Mouse (Mus musculus): ENCODE results near the gene Tsc1. TPM values are rescaled to one million over a fixed set of nuclear protein-coding genes. Genes with fewer than 3 reads are reported as not detected.

The Tsc1 gene
- polyA plus RNA-seq, 1 experiment from 2014 or later, result 16.7 TPM

DNA sequence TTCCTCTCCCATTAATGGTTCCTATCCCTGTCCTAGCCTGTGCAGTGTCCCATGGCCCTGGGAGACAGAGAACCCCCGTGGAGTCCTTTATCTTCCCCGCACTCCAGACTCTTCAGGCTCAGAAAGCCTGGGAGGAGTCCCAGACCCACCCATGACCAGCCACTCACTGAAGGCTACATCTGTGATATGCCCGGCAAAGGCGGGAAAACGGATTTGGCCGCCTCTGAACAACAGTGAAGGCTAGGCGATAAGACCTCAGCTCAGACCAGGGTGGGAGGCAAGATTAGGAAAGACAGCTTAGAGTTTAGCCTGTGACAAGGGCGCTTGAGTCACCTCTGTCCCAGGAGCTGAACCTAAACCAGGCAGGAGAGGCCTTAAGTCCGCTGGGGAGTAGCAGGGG, 24.2 kb upstream of the Tsc1 start:
- no peak overlapping the region for H3K4me3 ChIP-seq
- H3K27me3 ChIP-seq (replicated peaks), result peaks cover 34% of the 10 kb centered on the region
- H3K4me2 ChIP-seq, result peak overlapping the region; percentile 43
- peak overlapping the region; percentile 51; the same call in 1 of the 2 replicates for H3K9ac ChIP-seq
- H3K36me3 ChIP-seq, result no peaks in the 10 kb centered on the region
- peak; percentile 60 for ATAC-seq (ENCODE audit: insufficient number of reproducible peaks, low FRiP score)
- peaks cover 20% of the 10 kb centered on the region for H3K4me1 ChIP-seq (replicated peaks)
- WGBS, result 24% methylated on average over 9 of the region's 9 CpGs
- H3K9me3 ChIP-seq (replicated peaks), result no peaks in the 10 kb centered on the region
- peak overlapping the region; percentile 53; the same call in 1 of the 2 replicates for H3K27ac ChIP-seq (ENCODE audit: poor library complexity, severe bottlenecking)

DNA sequence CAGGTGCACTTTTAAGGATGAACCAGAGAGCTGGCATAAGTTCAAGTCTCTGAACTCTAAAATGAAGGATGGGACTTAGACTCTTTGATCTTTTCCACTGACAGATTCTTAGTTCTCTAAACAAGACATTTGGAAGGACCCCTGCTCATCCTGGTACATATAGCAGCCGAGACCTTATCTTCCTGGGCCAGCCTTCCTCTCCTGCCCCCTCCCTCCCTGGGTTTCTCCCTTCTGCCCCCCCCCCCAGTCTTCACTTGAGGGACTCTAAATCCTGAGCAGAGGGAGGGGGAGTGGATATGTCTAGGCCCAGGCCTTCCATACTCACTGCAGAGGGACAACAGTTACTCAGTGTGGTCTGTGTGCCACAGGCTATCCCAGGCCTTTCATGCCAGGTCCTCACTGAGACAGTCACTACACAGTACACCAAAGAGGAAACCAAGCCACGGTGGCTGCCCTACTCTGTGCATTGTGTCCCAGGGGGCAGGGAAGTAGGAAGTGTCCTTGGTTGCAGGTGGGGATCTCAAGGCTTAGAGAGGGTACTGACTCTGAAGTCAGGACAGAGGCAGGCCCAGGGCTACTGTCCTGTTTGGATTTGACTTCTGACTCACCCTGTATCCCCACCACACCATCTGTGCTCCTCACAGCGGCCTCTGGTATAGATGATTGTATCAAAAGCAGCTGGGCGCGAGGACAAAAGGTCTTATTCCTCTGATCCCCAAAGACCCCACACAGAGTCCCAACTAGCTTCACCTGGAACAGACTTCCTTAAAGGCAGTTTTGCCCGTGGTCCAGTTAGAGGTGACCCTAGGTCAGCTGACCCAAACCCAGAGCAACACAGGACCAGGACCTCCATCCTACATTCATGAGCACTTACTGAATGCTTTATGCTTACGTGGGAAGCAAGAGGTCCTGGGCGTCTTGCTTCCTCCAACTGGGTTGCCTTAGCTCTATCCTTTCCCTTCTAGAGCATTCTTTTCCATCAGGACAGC, 23.2 kb upstream of the Tsc1 start:
- ATAC-seq (ENCODE audit: insufficient number of reproducible peaks, low FRiP score), result peak; percentile 69
- Histone ChIP-seq H3K9me3 (replicated peaks) (no peaks in the 10 kb centered on the region), H3K9ac (no peak overlapping the region; the same call in 1 of the 2 replicates), H3K4me3 (no peak overlapping the region), H3K4me1 (replicated peaks) (peaks cover 20% of the 10 kb centered on the region), H3K27me3 (replicated peaks) (peaks cover 35% of the 10 kb centered on the region), H3K4me2 (peak overlapping the region; percentile 43), H3K27ac (ENCODE audit: poor library complexity, severe bottlenecking) (peak overlapping the region; percentile 53; the same call in 1 of the 2 replicates), H3K36me3 (no peaks in the 10 kb centered on the region)
- 63% methylated on average over 8 of the region's 8 CpGs for whole genome bisulfite sequencing

DNA sequence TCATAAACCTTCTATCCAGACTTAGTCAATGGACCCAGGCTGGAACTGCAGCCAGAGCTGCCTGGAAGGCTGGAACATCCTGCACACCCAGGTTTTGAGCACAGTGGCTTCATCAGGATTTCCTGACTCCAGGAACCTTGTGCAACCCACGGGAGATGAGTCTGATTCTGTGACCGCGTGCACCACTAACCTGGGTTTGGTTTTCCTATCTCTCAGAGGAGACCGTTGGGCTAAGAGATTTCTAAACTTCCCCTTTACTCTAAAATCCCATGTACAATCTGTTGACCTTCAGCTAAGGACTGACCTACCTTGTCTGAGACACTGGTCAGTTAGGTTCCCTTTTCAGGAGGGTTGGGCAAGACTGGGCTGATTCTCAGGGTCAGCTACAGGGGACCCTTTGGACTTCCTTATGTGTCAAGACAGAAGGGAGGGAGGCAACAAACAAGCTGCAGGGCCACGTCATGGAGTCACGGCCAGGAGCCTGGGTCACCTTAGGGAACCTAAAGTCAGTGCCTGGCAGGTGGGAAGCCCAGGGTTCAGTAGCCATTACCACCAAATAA, 22.2 kb upstream of the Tsc1 start:
- no peaks in the 10 kb centered on the region for H3K9me3 ChIP-seq (replicated peaks)
- no peak for ATAC-seq (ENCODE audit: insufficient number of reproducible peaks, low FRiP score)
- no peaks in the 10 kb centered on the region for H3K36me3 ChIP-seq
- peaks cover 40% of the 10 kb centered on the region for H3K27me3 ChIP-seq (replicated peaks)
- H3K4me1 ChIP-seq (replicated peaks), result peaks cover 20% of the 10 kb centered on the region
- no peak overlapping the region for H3K9ac ChIP-seq
- no peak overlapping the region for H3K4me3 ChIP-seq
- H3K27ac ChIP-seq (ENCODE audit: poor library complexity, severe bottlenecking), result no peak overlapping the region
- peak overlapping the region; percentile 43 for H3K4me2 ChIP-seq
- WGBS, result 71% methylated on average over 6 of the region's 6 CpGs

DNA sequence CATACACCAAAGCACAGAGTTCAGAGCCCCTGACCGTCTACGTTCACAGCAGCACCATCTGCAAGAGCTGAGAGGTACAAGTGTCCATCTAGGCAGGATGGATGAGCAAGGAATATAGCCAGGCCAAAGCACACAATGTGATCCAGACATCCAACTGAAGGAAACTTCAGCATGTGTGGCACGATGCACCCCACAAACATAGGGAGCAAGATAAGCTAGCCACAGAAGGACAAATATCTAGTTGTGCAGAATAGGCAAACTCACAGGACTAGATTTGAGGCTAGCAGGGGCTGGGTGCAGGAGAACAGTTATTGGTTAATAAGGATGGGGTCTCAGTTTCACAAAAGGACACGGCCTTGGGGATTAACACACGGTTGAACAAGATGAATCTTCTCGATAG, 21.7 kb upstream of the Tsc1 start:
- Histone ChIP-seq H3K4me3 (no peak overlapping the region), H3K9ac (no peak overlapping the region), H3K4me1 (replicated peaks) (peaks cover 20% of the 10 kb centered on the region), H3K27me3 (replicated peaks) (peaks cover 38% of the 10 kb centered on the region), H3K9me3 (replicated peaks) (no peaks in the 10 kb centered on the region), H3K36me3 (no peaks in the 10 kb centered on the region), H3K27ac (ENCODE audit: poor library complexity, severe bottlenecking) (no peak overlapping the region), H3K4me2 (peak overlapping the region; percentile 43)
- no peak for ATAC-seq (ENCODE audit: insufficient number of reproducible peaks, low FRiP score)
- WGBS, result 74% methylated on average over 6 of the region's 6 CpGs

DNA sequence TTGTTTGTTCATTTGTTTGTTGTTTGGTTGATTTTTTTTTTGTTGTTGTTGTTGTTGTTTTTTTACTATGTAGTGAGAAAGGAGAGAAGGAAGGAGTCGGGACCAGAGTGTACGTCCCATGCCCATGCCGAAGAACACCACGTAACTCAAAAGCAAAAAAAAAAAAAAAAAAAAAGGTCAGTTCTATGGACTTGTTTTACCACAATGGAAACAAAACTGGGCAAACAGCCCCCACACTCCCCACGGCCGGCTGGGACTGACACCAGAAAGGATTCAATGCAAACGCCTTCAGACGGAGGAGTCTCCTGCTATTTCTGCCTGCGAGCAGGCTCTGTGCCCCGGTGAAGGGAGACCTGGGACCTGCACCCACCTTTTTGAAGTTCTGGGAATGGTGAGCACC, 20.5 kb upstream of the Tsc1 start:
- Histone ChIP-seq H3K9ac (no peak overlapping the region), H3K4me3 (peak overlapping the region; percentile 23), H3K27me3 (replicated peaks) (peaks cover 28% of the 10 kb centered on the region), H3K27ac (ENCODE audit: poor library complexity, severe bottlenecking) (no peak overlapping the region), H3K4me1 (replicated peaks) (peaks cover 20% of the 10 kb centered on the region), H3K36me3 (no peaks in the 10 kb centered on the region), H3K4me2 (peak overlapping the region; percentile 49; the same call in 1 of the 2 replicates), H3K9me3 (replicated peaks) (peaks cover 3% of the 10 kb centered on the region)
- WGBS, result 55% methylated on average over 10 of the region's 10 CpGs
- no peak for ATAC-seq (ENCODE audit: insufficient number of reproducible peaks, low FRiP score)

DNA sequence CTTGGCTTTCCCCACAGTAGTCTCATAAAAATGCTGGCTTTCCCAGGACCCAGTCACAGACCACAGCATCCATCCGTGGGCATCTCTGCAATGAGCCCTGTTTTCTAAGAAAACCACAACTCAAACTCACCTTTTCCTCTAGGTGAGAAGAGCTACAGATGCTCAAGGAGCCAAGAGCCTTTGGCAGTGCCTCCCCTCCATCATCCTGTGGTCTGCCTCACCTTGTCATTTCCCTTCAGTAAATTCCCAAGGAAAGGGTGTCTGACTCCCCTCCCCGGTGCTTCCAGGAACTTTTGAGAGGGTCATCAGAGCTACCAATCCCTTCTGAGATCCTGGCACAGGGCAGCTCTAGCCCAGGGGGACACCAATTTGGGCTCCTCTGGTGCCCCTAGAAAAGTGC, 19.9 kb upstream of the Tsc1 start:
- no peak overlapping the region for H3K27ac ChIP-seq (ENCODE audit: poor library complexity, severe bottlenecking)
- peaks cover 20% of the 10 kb centered on the region for H3K4me1 ChIP-seq (replicated peaks)
- H3K36me3 ChIP-seq, result no peaks in the 10 kb centered on the region
- peak overlapping the region; percentile 49 for H3K4me2 ChIP-seq
- H3K9me3 ChIP-seq (replicated peaks), result peaks cover 3% of the 10 kb centered on the region
- ATAC-seq (ENCODE audit: insufficient number of reproducible peaks, low FRiP score), result no peak
- 0 out of 2 replicates have a peak overlapping the region, but pooled peaks have one; percentile 17 for H3K9ac ChIP-seq
- H3K4me3 ChIP-seq, result peak overlapping the region; percentile 23
- WGBS, result 27% methylated on average over 2 of the region's 2 CpGs
- peaks cover 29% of the 10 kb centered on the region for H3K27me3 ChIP-seq (replicated peaks)

DNA sequence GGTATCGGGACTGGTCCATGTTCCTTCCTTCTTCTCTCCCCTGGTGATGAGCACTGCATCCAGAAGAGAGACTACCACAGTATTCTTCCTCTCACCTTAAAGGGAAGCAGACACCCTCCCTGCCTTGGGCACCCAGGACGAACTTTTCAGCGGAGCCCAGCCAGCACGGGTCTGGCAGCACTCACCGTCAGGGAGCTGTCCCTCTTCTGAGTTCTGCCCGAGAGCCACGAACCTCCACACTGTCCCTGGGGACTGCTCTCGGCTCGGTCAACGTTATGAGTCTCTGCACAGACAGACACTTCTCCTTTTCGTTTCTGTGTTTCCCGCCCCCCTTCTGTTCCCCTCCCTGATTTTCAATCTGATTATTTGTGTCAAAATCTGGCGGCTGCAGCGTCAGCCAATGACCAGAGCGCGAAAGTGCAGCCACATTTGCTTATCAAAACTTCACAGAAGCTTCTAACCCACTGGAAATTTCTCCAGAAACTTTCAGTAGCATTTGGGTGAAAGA, 19.3 kb upstream of the Tsc1 start, which contains the start of gene Gfi1b:
Gene Gfi1b, minus strand, starts transcription at position 319 of the 508 bp plus-strand sequence.
- no peak within 1 kb of the TSS for H3K27ac ChIP-seq (ENCODE audit: poor library complexity, severe bottlenecking)
- no peaks in the 10 kb centered on the region for H3K36me3 ChIP-seq
- H3K4me2 ChIP-seq, result peak within 1 kb of the TSS; percentile 49
- peaks cover 15% of the 10 kb centered on the region for H3K4me1 ChIP-seq (replicated peaks)
- peak within 1 kb of the TSS; percentile 23 for H3K4me3 ChIP-seq
- 0 out of 2 replicates have a peak within 1 kb of the TSS, but pooled peaks have one; percentile 17 for H3K9ac ChIP-seq
- H3K9me3 ChIP-seq (replicated peaks), result peaks cover 3% of the 10 kb centered on the region
- 7% methylated on average over 16 of the region's 16 CpGs for WGBS
- no peak for ATAC-seq (ENCODE audit: insufficient number of reproducible peaks, low FRiP score)
- peaks cover 31% of the 10 kb centered on the region for H3K27me3 ChIP-seq (replicated peaks)

DNA sequence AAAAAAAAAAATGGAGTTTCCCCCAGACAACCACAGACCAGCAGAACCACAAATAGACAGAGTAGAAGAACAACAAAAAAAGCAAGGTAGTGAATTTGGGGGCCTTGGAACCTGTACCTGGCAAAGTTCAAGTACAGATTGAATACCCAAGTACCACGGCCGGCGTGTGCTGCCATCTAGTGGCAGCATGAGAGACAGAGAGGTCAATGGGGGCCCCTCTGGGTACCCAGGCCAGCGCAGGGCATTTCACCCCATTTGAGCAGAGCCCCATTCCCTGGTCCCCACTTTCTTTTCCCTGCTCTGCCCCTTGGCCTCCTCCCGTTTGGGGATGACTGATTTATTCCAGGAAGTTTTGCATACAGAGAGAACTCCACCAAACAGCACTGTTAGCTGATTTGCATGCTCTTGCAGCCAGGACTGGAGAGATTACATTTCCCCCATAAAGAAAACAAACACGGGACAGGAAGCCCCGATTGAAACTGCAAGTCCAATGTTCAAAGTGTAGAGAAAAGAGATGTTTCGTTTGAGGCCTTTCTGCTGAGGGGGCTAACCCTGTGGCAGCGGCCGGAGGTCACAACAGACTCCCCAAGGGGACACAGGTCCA, 18.4 kb upstream of the Tsc1 start:
- Histone ChIP-seq H3K4me2 (no peak overlapping the region), H3K27me3 (replicated peaks) (peaks cover 36% of the 10 kb centered on the region)
- no peak for ATAC-seq (ENCODE audit: insufficient number of reproducible peaks, low FRiP score)

DNA sequence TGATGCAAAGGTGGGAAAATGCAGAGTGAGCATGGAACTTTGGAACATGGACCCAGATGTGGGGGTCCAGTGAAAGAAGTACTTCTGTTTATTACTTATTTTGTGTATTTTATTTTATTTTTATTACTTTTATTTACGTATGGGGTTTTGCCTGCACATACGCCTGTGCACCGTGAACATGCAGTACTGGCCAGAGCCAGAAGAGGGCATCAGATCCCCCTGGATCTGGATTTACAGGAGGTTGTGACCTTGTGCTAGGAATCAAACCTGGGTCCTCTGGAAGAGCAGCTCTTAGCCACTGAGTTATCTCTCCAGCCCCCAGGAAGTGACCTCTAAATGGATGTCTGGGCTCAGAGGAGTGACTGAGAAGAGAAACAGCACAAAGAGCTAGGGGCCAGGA, 16.2 kb upstream of the Tsc1 start:
- H3K27me3 ChIP-seq (replicated peaks), result peaks cover 32% of the 10 kb centered on the region
- no peak for ATAC-seq (ENCODE audit: insufficient number of reproducible peaks, low FRiP score)
- H3K4me3 ChIP-seq, result no peak overlapping the region
- H3K4me1 ChIP-seq (replicated peaks), result no peaks in the 10 kb centered on the region
- H3K9me3 ChIP-seq (replicated peaks), result peaks cover 3% of the 10 kb centered on the region
- no peak overlapping the region for H3K4me2 ChIP-seq
- H3K36me3 ChIP-seq, result no peaks in the 10 kb centered on the region
- WGBS, result 88% methylated on average over 3 of the region's 3 CpGs
- H3K27ac ChIP-seq (ENCODE audit: poor library complexity, severe bottlenecking), result no peak overlapping the region
- no peak overlapping the region for H3K9ac ChIP-seq

More for the DNA sequence above, 18.4 kb upstream of the Tsc1 start:
- H3K4me1 ChIP-seq (replicated peaks), result peaks cover 6% of the 10 kb centered on the region; the same call in 1 of the 2 replicates
- H3K9ac ChIP-seq, result no peak overlapping the region
- H3K36me3 ChIP-seq, result no peaks in the 10 kb centered on the region
- WGBS, result 15% methylated on average over 10 of the region's 10 CpGs
- H3K9me3 ChIP-seq (replicated peaks), result peaks cover 3% of the 10 kb centered on the region
- no peak overlapping the region for H3K27ac ChIP-seq (ENCODE audit: poor library complexity, severe bottlenecking)
- H3K4me3 ChIP-seq, result no peak overlapping the region

DNA sequence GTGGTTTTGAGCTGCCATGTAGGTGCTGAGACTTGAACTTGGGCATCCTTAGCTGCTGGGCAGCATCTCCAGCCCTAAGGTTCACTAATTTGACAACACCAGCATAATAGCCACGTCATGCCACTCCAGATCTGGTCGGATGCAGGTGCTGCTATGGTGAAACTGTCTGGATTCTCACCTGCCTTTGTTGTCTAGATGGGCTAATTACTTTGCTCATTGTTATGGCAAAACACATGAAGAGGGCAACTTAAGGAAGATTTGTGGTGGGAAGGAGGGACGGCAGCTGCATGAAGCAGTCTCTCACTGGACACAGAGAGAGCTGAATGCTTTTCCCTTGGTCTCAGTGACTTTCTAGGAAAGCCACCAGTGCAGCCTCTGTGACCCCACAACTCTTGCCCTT, 15.0 kb upstream of the Tsc1 start:
- H3K9me3 ChIP-seq (replicated peaks), result peaks cover 3% of the 10 kb centered on the region
- H3K27ac ChIP-seq (ENCODE audit: poor library complexity, severe bottlenecking), result no peak overlapping the region
- H3K4me1 ChIP-seq (replicated peaks), result no peaks in the 10 kb centered on the region
- H3K4me2 ChIP-seq, result no peak overlapping the region
- H3K27me3 ChIP-seq (replicated peaks), result peaks cover 31% of the 10 kb centered on the region
- H3K4me3 ChIP-seq, result no peak overlapping the region
- no peaks in the 10 kb centered on the region for H3K36me3 ChIP-seq
- WGBS, result 70% methylated on average over 3 of the region's 3 CpGs
- H3K9ac ChIP-seq, result no peak overlapping the region
- no peak for ATAC-seq (ENCODE audit: insufficient number of reproducible peaks, low FRiP score)

DNA sequence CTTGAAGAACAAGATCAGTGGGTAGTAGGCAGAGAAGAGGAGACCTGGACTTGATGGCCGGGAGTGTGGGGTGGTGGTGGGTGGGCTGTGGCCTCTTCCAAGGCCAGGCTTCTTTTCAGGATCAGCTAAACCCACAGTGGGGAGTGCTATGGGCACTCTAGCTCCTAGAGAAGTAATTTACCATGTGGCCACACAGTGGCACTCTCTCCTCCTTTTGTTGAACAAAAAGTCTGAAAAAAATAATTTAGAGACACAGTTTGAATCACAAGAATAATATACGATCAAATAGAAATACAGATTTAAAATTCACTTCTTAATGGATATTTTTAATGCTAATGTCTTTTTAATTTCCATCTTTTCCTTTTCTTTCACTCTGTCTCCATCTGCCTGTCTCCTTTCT, 13.0 kb upstream of the Tsc1 start:
- WGBS, result 52% methylated on average over 2 of the region's 2 CpGs
- H3K27me3 ChIP-seq (replicated peaks), result peaks cover 25% of the 10 kb centered on the region
- H3K9me3 ChIP-seq (replicated peaks), result peaks cover 3% of the 10 kb centered on the region
- no peaks in the 10 kb centered on the region for H3K4me1 ChIP-seq (replicated peaks)
- H3K9ac ChIP-seq, result no peak overlapping the region
- H3K4me3 ChIP-seq, result no peak overlapping the region
- no peaks in the 10 kb centered on the region for H3K36me3 ChIP-seq
- no peak overlapping the region for H3K4me2 ChIP-seq
- H3K27ac ChIP-seq (ENCODE audit: poor library complexity, severe bottlenecking), result no peak overlapping the region
- ATAC-seq (ENCODE audit: insufficient number of reproducible peaks, low FRiP score), result no peak

Data from heart, embryonic 12.5 days (tissue).